Mouse (Mus musculus): ENCODE results near the gene Wdr59.

GRCm38 (mm10) chr8:111435071-111435828 is 86.6 kb downstream of the Wdr59 start:
- TF ChIP-seq CTCF (IDR thresholded peaks at IDR 0.05; ENCODE audit: insufficient read depth, low read length) (no peak), POLR2A (IDR thresholded peaks at IDR 0.05; ENCODE audit: borderline replicate concordance, extremely low read depth, low read depth, low read length) (no peak)
